Mouse (Mus musculus) 3134 (cell line): Measurements from ENCODE around the gene Necap2.

Experiments used
- DNase-seq: peaks from one replicate; pipeline ENCODE4 v3.0.0-alpha.2; 2011; ENCODE audit warnings: low spot score; ENCODE audit not compliant: insufficient read length; ENCODE audit errors: extremely low read depth

The Necap2 gene

GRCm38 (mm10) chr4:141077681-141078509 is at the start of gene Necap2:
Gene Necap2 (minus strand): TSS chr4:141078357.
- DNase-seq = peak; percentile 92

GRCm38 (mm10) chr4:141123065-141123464 is 44.9 kb upstream of the Necap2 start:
- no peak for DNase-seq

GRCm38 (mm10) chr4:141122663-141123062 is 44.5 kb upstream of the Necap2 start:
- no peak for DNase-seq

- DNase-seq = no peak
Measured at GRCm38 (mm10) chr4:141120700-141121099, 42.5 kb upstream of the Necap2 start.

GRCm38 (mm10) chr4:141118691-141119090 is 40.5 kb upstream of the Necap2 start:
- DNase-seq = no peak

- DNase-seq = no peak
Measured at GRCm38 (mm10) chr4:141115398-141115797, 37.2 kb upstream of the Necap2 start.

GRCm38 (mm10) chr4:141114521-141114981 is 36.4 kb upstream of the Necap2 start:
- no peak for DNase-seq

GRCm38 (mm10) chr4:141113831-141114230 is 35.7 kb upstream of the Necap2 start:
- no peak for DNase-seq

- no peak for DNase-seq
Measured at GRCm38 (mm10) chr4:141108196-141108732, 30.1 kb upstream of the Necap2 start.

- no peak for DNase-seq
Measured at GRCm38 (mm10) chr4:141106526-141107183, 28.5 kb upstream of the Necap2 start.

- DNase-seq = no peak
Measured at GRCm38 (mm10) chr4:141101855-141102254, 23.7 kb upstream of the Necap2 start.

- no peak for DNase-seq
Measured at GRCm38 (mm10) chr4:141101291-141101690, 23.1 kb upstream of the Necap2 start.

- no peak for DNase-seq
Measured at GRCm38 (mm10) chr4:141099956-141100355, 21.8 kb upstream of the Necap2 start.

- no peak for DNase-seq
Measured at GRCm38 (mm10) chr4:141098935-141099334, 20.8 kb upstream of the Necap2 start.

- no peak for DNase-seq
Measured at GRCm38 (mm10) chr4:141096710-141097109, 18.6 kb upstream of the Necap2 start.

GRCm38 (mm10) chr4:141095016-141095415 is 16.9 kb upstream of the Necap2 start:
- DNase-seq = no peak

- DNase-seq = no peak
Measured at GRCm38 (mm10) chr4:141088714-141089113, 10.6 kb upstream of the Necap2 start.

GRCm38 (mm10) chr4:141088033-141088432 is 9.9 kb upstream of the Necap2 start, which contains the start of gene Spata21:
Gene Spata21 (plus strand): TSS chr4:141088333.
- DNase-seq = no peak

GRCm38 (mm10) chr4:141086862-141087261 is 8.7 kb upstream of the Necap2 start:
- no peak for DNase-seq

- no peak for DNase-seq
Measured at GRCm38 (mm10) chr4:141078510-141079137, 467 bp upstream of the Necap2 start.
